Mouse (Mus musculus) Patski (cell line): ENCODE results near the gene Phlpp1. TPM values are rescaled to one million over a fixed set of nuclear protein-coding genes. Genes with fewer than 3 reads are reported as not detected.

Experiments used
- ATAC-seq: fragments of 100-300 bp; one replicate; pipeline ENCODE4 v1.8.0; 2021
- CTCF ChIA-PET: fragments of 350-600 bp; sonication (Branson Sonifier 250); formaldehyde crosslinking; loops from one replicate; lab custom pipeline; 2022; ENCODE audit warnings: inconsistent platforms; lab: Charles Lee
- POLR2A ChIA-PET: fragments of 350-600 bp; sonication (Branson Sonifier 250); formaldehyde crosslinking; loops from one replicate; lab custom pipeline; 2022; ENCODE audit warnings: antibody characterized with exemption, inconsistent platforms; lab: Charles Lee
- DNase-seq: peaks from one replicate; pipeline ENCODE4 v3.0.0-alpha.2; 2011; ENCODE audit warnings: low read depth, low spot score
- H3K27me3 ChIP-seq: fragments of 371-371 bp; one replicate; pipeline ENCODE4 v1.5.1; 2021
- CTCF ChIP-seq: fragments of 100-300 bp; IDR thresholded peaks from one replicate; pipeline ENCODE4 v1.5.1; 2021
- in situ Hi-C: fragments of 300-500 bp; cut with MboI; formaldehyde crosslinking; loops from 3 replicates; pipeline ENCODE4 v1.11.1; 2018; ENCODE audit warnings: low pct_unique_long_range_greater_than_20kb, mixed read lengths
- polyA plus RNA-seq: library from polyadenylated mRNA; unstranded; gene quantifications from one replicate; pipeline ENCODE4 v1.2.3, GENCODE M21; 2021

Gene Phlpp1
- polyA plus RNA-seq, 1 experiment from 2014 or later: 8.5 TPM

- ATAC-seq (no peak), DNase-seq (no peak)
- no peaks in the 10 kb centered on the region for H3K27me3 ChIP-seq
- in situ Hi-C loops: no loop called here
- POLR2A ChIA-PET: no interaction called here
- CTCF ChIA-PET: interaction anchor here (1.0 to 1.5 kb wide), 2 partner anchors 8 to 9 kb away, joined by 4 read pairs; no protein-coding TSS in a partner anchor
- TF ChIP-seq CTCF: no peak
These were observed 60.4 kb downstream of the Phlpp1 start for GRCm38 (mm10) chr1:106231805-106232459.

DNA sequence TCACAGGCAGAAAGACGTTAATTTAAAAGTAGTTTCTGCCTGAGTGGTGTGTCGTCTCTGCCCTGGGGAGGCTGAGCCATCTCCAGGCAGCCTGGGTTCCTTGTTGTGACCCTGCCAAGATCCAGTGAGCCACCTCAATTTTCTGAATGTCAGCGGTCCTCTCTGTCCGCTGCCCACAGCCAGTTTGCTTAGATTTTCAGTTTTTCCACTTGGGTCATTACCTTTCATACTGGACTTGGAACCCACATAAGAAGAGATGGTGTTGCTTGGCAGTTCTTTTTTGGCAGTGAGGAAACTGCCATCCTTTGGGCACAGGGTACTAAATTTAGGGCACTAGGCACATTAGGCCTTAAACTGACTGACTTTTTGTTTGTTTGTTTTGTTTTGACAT lies 60.9 kb downstream of the Phlpp1 start:
- ChIA-PET CTCF (no interaction called here), POLR2A (no interaction called here)
- DNase-seq (no peak), ATAC-seq (no peak)
- H3K27me3 ChIP-seq: no peaks in the 10 kb centered on the region
- no peak for TF ChIP-seq CTCF
- in situ Hi-C loops: no loop called here

GRCm38 (mm10) chr1:106236986-106237385 lies 65.4 kb downstream of the Phlpp1 start:
- POLR2A ChIA-PET: interaction anchor here (1.0 kb wide), 1 partner anchor 65 kb away, joined by 4 read pairs; no protein-coding TSS in a partner anchor
- peak; percentile 98 for ATAC-seq
- in situ Hi-C loops: no loop called here
- CTCF ChIA-PET: interaction anchor here (0.9 to 1.4 kb wide), 3 partner anchors 11 to 69 kb away, joined by 3 read pairs; no protein-coding TSS in a partner anchor
- no peaks in the 10 kb centered on the region for H3K27me3 ChIP-seq
- peak; percentile 42 for DNase-seq
- no peak for TF ChIP-seq CTCF

GRCm38 (mm10) chr1:106240116-106240685 lies 68.6 kb downstream of the Phlpp1 start:
- ATAC-seq: no peak
- in situ Hi-C loops: no loop called here
- ChIA-PET POLR2A (interaction anchor here (0.9 kb wide), 1 partner anchor 10 kb away, joined by 3 read pairs; no protein-coding TSS in a partner anchor), CTCF (interaction anchor here (0.9 to 1.8 kb wide), 2 partner anchors 9 to 22 kb away, joined by 3 to 4 read pairs; no protein-coding TSS in a partner anchor)
- TF ChIP-seq CTCF: no peak
- no peaks in the 10 kb centered on the region for H3K27me3 ChIP-seq
- no peak for DNase-seq

DNA sequence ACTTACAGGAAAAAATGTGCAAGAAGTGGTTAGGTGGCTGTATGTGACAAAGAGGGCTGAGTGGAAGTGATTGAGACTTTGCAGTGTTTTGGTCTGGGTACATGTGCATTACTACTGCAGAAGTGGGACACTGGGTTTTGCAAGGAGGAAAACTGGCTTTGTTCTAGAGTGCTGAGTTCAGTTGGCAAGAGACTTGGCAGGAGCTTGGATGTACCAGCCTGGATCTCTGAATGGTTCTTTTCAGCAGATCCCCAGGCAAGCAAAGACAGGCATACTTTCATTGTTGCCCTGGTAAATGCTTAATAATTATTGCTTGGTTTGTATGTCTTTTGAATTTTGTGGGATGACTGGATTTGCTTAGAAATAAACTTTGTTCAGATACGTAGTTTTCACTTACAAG lies 69.5 kb downstream of the Phlpp1 start:
- H3K27me3 ChIP-seq: no peaks in the 10 kb centered on the region
- ATAC-seq (no peak), DNase-seq (no peak)
- in situ Hi-C loops: no loop called here
- ChIA-PET CTCF (interaction anchor here (0.9 to 1.8 kb wide), 2 partner anchors 10 to 23 kb away, joined by 3 to 4 read pairs; no protein-coding TSS in a partner anchor), POLR2A (no interaction called here)
- TF ChIP-seq CTCF: no peak

DNA sequence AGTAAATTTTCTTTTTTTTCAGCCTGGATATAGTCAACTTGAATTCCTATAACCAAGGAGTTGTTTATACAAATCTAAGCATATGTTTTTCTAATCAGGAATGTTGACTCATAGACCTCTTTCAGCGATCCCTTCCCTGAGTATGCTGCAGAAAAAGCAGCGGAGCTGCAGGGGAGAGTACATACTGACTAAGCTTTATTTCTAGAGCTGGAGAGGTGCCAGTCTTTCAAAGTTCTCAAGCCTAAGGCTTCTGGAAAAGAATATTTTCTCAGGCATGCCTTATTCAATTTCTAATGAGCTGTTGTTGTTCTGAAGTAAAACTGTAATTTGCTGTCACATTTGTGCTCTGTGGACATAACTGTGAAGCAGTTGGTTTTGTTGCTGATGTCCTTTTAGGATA lies 70.6 kb downstream of the Phlpp1 start:
- ATAC-seq (peak; percentile 93), DNase-seq (peak; percentile 59)
- ChIA-PET CTCF (no interaction called here), POLR2A (no interaction called here)
- no peak for TF ChIP-seq CTCF
- H3K27me3 ChIP-seq: no peaks in the 10 kb centered on the region
- in situ Hi-C loops: no loop called here

GRCm38 (mm10) chr1:106243371-106243770 lies 71.8 kb downstream of the Phlpp1 start:
- in situ Hi-C loops: no loop called here
- DNase-seq (no peak), ATAC-seq (no peak)
- H3K27me3 ChIP-seq: no peaks in the 10 kb centered on the region
- ChIA-PET CTCF (interaction anchor here (1.5 kb wide), 2 partner anchors 9 to 11 kb away, joined by 4 to 5 read pairs; no protein-coding TSS in a partner anchor), POLR2A (no interaction called here)
- no peak for TF ChIP-seq CTCF

DNA sequence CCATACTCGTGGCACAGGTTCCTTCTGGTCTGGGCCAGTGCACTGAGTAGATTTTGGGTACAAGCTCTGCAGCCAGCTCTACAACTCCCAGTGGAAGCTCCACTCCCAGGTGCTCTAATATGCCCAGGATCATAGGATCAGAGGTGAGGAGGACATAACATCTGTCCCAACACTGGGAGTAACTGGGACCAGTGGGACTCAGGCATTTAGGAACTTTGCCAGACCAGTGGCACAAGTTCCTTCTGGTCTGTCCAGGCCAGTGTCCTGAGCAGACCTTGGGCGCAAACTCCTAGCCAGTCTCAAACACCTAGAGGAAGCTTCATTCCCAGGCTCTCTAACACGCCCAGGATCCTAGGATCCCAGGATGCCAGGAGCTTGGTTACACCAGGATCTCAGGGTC lies 72.7 kb downstream of the Phlpp1 start:
- H3K27me3 ChIP-seq: no peaks in the 10 kb centered on the region
- TF ChIP-seq CTCF: no peak
- CTCF ChIA-PET: interaction anchor here (1.2 to 1.5 kb wide), 3 partner anchors 8 to 13 kb away, joined by 4 to 5 read pairs (median 4); no protein-coding TSS in a partner anchor
- DNase-seq: no peak
- ATAC-seq: no peak
- in situ Hi-C loops: no loop called here
- POLR2A ChIA-PET: no interaction called here

DNA sequence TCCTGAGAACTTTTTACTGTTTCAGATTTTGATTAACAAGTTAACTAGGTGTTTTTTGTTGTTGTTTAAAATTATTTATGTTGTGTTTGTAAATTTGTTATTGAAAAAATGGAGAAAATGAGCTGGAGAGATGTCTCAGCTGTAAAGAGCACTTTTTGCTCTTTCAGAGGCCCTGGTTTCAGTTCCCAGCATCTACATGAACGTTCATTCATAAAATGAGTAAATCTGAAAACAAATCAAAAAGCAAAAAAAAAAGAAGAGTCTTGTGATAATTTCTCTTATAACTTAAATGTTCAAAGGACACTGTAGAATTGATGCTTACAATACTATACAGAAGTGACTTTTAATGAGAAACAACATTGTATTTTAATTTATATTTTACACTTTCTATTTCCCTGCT lies 82.5 kb downstream of the Phlpp1 start:
- DNase-seq (no peak), ATAC-seq (no peak)
- POLR2A ChIA-PET: no interaction called here
- in situ Hi-C loops: no loop called here
- CTCF ChIA-PET: interaction anchor here (0.8 to 1.2 kb wide), 2 partner anchors 11 to 30 kb away, joined by 3 to 4 read pairs; no protein-coding TSS in a partner anchor
- TF ChIP-seq CTCF: no peak
- no peaks in the 10 kb centered on the region for H3K27me3 ChIP-seq

GRCm38 (mm10) chr1:106257176-106257575 lies 85.6 kb downstream of the Phlpp1 start:
- POLR2A ChIA-PET: no interaction called here
- H3K27me3 ChIP-seq: no peaks in the 10 kb centered on the region
- CTCF ChIA-PET: interaction anchor here (0.9 to 1.5 kb wide), 2 partner anchors 12 to 16 kb away, joined by 3 to 4 read pairs; no protein-coding TSS in a partner anchor
- DNase-seq (no peak), ATAC-seq (no peak)
- in situ Hi-C loops: no loop called here
- no peak for TF ChIP-seq CTCF
